Mouse (Mus musculus) intestine, embryonic 14.5 days (tissue): ENCODE results near the gene Fcf1. TPM values are rescaled to one million over a fixed set of nuclear protein-coding genes. Genes with fewer than 3 reads are reported as not detected.
A peak's percentile ranks its signal among the peaks of the same experiment; 100 is the strongest.

ENCODE experiments used
- ATAC-seq: fragments of 200-750 bp; cut with Nextera tagmentation; replicated peaks from 2 replicates; pipeline ENCODE4 v1.8.0; 2017; ENCODE audit warnings: low read depth, moderate number of reproducible peaks, moderate TSS enrichment, moderate library complexity; ENCODE audit not compliant: low FRiP score, low TSS enrichment
- DNase-seq: peaks from one replicate; pipeline ENCODE4 v3.0.0-alpha.2; 2018; ENCODE audit warnings: low spot score
- H3K27ac ChIP-seq: fragments of 300-500 bp; sonication (generic); 2 replicates; pipeline ENCODE4 v1.5.1; 2014; ENCODE audit warnings: low read depth, mild to moderate bottlenecking, control low read depth
- H3K27me3 ChIP-seq: fragments of 300-500 bp; sonication (generic); replicated peaks from 2 replicates; pipeline ENCODE4 v1.6.1; 2014; ENCODE audit warnings: low read length, control low read depth; ENCODE audit not compliant: control insufficient read depth, insufficient read depth
- H3K36me3 ChIP-seq: fragments of 300-500 bp; sonication (generic); 2 replicates; pipeline ENCODE4 v1.6.1; 2014; ENCODE audit warnings: low read length, control low read depth; ENCODE audit not compliant: control insufficient read depth, insufficient read depth
- H3K4me1 ChIP-seq: fragments of 300-500 bp; sonication (generic); replicated peaks from 2 replicates; pipeline ENCODE4 v1.6.1; 2014; ENCODE audit warnings: low read length, control low read depth, mixed read lengths; ENCODE audit not compliant: control insufficient read depth, insufficient read depth
- H3K4me2 ChIP-seq: fragments of 300-500 bp; sonication (generic); 2 replicates; pipeline ENCODE4 v1.6.1; 2014; ENCODE audit warnings: low read length
- H3K4me3 ChIP-seq: fragments of 300-500 bp; sonication (generic); 2 replicates; pipeline ENCODE4 v1.5.1; 2014; ENCODE audit warnings: low read depth, low read length, control low read depth, mixed read lengths
- H3K9ac ChIP-seq: fragments of 300-500 bp; sonication (generic); 2 replicates; pipeline ENCODE4 v1.6.1; 2014; ENCODE audit warnings: mild to moderate bottlenecking, low read length
- H3K9me3 ChIP-seq: fragments of 300-500 bp; sonication (generic); 2 replicates; pipeline ENCODE4 v1.6.1; 2016; ENCODE audit warnings: low read length, control low read depth; ENCODE audit not compliant: control insufficient read depth
- WGBS: fragments of 180-500 bp; shearing (Covaris S2); extraction: QIAGEN DNeasy Blood & Tissue Kit; methylation state at CpG from one replicate; pipeline ENCODE4 v1.1.7; 2014; 5-methylcytosine and 5-hydroxymethylcytosine counted together
- polyA plus RNA-seq: library from polyadenylated mRNA; unstranded; fragments of >200 nt; fragmentation: Nextera tagmentation; extraction: Ambion mirVana; gene quantifications from 2 replicates; pipeline ENCODE4 v1.2.1, GENCODE M21; 2014

Fcf1 gene
- polyA plus RNA-seq, 1 experiment from 2014 or later: 144 TPM

DNA sequence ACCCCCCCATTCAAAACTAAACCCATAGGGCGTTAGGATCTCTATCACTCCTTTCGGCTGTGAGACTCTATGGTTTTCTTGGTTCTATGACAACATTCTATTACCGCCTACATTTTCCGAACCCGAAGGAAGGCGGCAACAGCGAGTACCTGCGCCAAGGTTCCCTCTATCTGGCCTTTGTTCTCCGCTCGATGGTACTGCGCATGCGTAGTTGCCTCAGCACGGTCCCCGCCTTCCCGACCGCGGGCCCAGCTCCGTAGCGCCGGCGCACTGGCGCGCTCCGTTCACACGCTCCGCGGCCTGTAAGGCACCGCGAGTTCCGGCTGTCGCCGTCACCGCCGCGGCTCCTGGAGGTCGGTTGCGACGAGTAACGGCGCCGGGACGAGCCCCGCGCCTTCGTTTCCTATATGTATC lies 25.4 kb downstream of the Fcf1 start, which contains the start of gene Ylpm1:
Gene Ylpm1 (plus strand): TSS at position 239 of the 414 bp plus-strand sequence.
- Histone ChIP-seq H3K27me3 (no peaks in the 10 kb centered on the region), H3K27ac (peak within 1 kb of the TSS; percentile 73), H3K4me3 (peak within 1 kb of the TSS; percentile 92), H3K9me3 (no peaks in the 10 kb centered on the region; the same call in 1 of the 2 replicates), H3K4me1 (peaks cover 16% of the 10 kb centered on the region), H3K4me2 (peak within 1 kb of the TSS; percentile 70), H3K9ac (peak within 1 kb of the TSS; percentile 96), H3K36me3 (no peaks in the 10 kb centered on the region)
- WGBS: under 1% methylated on average over 45 of the region's 45 CpGs
- DNase-seq (peak; percentile 93), ATAC-seq (peak; percentile 97)

DNA sequence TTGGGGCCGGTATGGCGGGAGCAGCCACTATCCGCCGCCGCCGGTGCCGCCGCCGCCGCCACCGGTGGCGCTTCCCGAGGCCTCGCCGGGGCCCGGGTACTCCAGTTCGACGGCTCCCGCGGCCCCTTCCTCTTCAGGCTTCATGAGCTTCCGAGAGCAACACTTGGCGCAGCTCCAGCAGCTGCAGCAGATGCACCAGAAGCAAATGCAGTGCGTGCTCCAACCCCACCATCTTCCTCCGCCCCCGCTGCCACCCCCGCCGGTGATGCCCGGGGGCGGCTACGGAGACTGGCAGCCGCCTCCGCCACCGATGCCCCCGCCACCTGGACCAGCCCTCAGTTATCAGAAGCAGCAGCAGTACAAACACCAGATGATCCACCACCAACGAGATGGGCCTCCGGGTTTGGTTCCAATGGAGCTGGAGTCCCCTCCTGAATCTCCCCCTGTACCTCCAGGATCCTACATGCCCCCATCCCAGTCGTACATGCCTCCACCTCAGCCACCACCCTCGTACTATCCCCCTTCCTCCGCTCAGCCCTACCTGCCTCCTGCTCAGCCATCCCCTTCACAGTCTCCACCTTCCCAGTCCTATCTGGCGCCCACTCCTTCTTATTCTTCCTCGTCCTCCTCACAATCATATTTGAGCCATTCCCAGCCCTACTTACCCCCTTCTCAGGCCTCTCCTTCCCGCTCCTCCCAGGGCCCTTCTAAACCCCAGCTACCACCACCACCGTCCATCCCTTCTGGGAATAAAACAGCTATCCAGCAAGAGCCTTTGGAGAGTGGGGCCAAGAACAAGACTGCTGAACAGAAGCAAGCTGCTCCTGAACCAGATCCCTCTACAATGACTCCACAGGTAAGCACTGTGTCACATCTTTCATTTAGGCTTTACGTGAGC lies 26.1 kb downstream of the Fcf1 start:
- ATAC-seq: peak; percentile 77
- H3K9ac ChIP-seq: peak overlapping the region; percentile 96
- peak; percentile 73 for DNase-seq

DNA sequence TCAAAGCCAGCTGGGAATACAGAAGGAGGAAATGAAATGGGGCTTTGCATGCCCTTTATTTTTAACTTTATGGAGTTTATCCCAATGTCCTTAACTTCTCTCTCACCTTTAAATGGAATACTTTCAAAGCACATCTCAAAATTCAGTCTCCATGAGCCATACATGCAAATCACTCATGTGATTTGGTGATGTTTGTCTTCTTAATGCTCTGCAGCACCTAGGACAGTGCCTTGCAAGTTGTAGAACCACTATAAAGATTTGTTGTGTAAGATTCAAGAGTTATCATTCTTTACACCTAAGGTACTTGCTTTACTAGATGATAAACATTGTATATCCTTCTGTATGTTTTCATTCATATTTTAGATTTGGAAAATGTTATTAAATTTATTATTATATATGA lies 28.4 kb downstream of the Fcf1 start:
- Histone ChIP-seq H3K9me3 (no peaks in the 10 kb centered on the region), H3K4me1 (peaks cover 16% of the 10 kb centered on the region), H3K4me3 (peak overlapping the region; percentile 92; the same call in 1 of the 2 replicates), H3K27ac (no peak overlapping the region), H3K9ac (no peak overlapping the region), H3K36me3 (peaks cover 5% of the 10 kb centered on the region; the same call in 1 of the 2 replicates), H3K4me2 (peak overlapping the region; percentile 70), H3K27me3 (no peaks in the 10 kb centered on the region)
- no peak for ATAC-seq
- DNase-seq: no peak

More for the DNA sequence above, 26.1 kb downstream of the Fcf1 start:
- peak overlapping the region; percentile 70 for H3K4me2 ChIP-seq
- H3K27ac ChIP-seq: peak overlapping the region; percentile 73
- under 1% methylated on average over 43 of the region's 44 CpGs for WGBS
- no peaks in the 10 kb centered on the region for H3K27me3 ChIP-seq
- no peaks in the 10 kb centered on the region; the same call in 1 of the 2 replicates for H3K9me3 ChIP-seq
- H3K36me3 ChIP-seq: peaks cover 2% of the 10 kb centered on the region; the same call in 1 of the 2 replicates
- peak overlapping the region; percentile 92 for H3K4me3 ChIP-seq
- H3K4me1 ChIP-seq: peaks cover 16% of the 10 kb centered on the region

DNA sequence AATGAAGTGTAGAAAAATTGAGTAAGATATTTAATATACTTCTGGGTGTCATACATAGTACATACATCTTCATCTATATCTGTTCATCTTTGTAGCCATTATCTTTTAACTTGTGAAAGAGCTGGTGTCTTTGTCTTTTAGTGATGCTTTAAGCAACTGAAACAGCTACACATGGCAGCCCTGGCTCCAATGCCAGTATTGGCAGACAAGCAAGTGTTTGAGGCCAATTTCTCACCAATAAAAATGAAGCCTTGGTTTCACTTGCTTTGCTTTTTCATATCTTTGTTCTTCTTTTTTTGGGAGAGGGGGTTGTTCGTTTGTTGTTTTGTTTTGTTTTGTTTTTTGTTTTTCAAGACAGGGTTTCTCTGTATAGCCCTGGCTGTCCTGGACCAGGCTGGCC lies 35.5 kb downstream of the Fcf1 start:
- H3K4me1 ChIP-seq: no peaks in the 10 kb centered on the region
- ATAC-seq: no peak
- no peak for DNase-seq
- H3K4me3 ChIP-seq: no peak overlapping the region
- 97% methylated on average over 1 of the region's 1 CpGs for WGBS
- no peak overlapping the region for H3K9ac ChIP-seq
- peaks cover 5% of the 10 kb centered on the region; the same call in 1 of the 2 replicates for H3K36me3 ChIP-seq
- H3K9me3 ChIP-seq: no peaks in the 10 kb centered on the region
- H3K27ac ChIP-seq: no peak overlapping the region
- no peak overlapping the region for H3K4me2 ChIP-seq
- H3K27me3 ChIP-seq: no peaks in the 10 kb centered on the region

DNA sequence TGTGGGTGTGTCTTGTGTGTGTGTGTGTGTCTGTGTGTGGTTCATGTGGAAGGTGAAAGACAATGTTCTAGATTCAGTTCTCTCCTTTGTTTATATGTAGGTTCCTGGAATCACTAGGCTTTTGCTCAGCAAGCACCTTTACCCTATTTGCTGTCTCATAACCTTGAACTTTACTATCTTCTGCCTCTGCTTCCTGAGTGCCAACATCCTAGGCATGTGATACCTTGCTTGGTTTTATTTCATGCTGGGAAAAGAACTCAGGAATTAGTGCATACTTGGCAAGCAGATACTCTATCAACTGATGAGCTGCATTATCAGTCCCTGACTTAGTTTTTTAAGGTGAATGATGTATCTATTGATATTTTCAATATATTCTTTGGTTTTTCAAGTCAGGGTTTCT lies 36.3 kb downstream of the Fcf1 start:
- Histone ChIP-seq H3K27me3 (no peaks in the 10 kb centered on the region), H3K27ac (no peak overlapping the region), H3K9me3 (no peaks in the 10 kb centered on the region), H3K4me1 (no peaks in the 10 kb centered on the region), H3K4me2 (no peak overlapping the region), H3K4me3 (no peak overlapping the region), H3K36me3 (peaks cover 1% of the 10 kb centered on the region; the same call in 1 of the 2 replicates), H3K9ac (no peak overlapping the region)
- DNase-seq (no peak), ATAC-seq (no peak)

DNA sequence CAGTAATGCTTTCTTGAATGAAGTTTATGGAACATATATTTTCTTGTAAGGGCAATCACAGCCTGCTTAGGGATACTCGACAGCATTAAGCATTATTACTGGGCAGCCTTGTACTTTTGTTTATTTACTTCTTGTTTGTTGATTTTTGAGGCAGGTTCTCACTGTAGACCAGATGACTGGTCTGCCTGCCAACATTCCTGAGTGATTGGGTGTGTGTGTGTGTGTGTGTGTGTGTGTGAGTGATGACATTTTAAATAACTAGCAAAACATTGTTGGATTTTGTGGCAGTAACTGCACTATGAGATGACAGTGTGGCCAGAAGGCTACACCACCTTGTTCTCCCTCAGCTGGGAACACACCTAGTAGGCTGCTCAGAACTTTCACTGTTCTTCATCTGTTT lies 39.1 kb downstream of the Fcf1 start:
- Histone ChIP-seq H3K9me3 (no peaks in the 10 kb centered on the region), H3K9ac (no peak overlapping the region), H3K4me1 (no peaks in the 10 kb centered on the region), H3K4me2 (no peak overlapping the region), H3K36me3 (peaks cover 23% of the 10 kb centered on the region), H3K27me3 (no peaks in the 10 kb centered on the region), H3K27ac (no peak overlapping the region), H3K4me3 (no peak overlapping the region)
- no peak for DNase-seq
- no peak for ATAC-seq
- 66% methylated on average over 1 of the region's 1 CpGs for whole genome bisulfite sequencing

DNA sequence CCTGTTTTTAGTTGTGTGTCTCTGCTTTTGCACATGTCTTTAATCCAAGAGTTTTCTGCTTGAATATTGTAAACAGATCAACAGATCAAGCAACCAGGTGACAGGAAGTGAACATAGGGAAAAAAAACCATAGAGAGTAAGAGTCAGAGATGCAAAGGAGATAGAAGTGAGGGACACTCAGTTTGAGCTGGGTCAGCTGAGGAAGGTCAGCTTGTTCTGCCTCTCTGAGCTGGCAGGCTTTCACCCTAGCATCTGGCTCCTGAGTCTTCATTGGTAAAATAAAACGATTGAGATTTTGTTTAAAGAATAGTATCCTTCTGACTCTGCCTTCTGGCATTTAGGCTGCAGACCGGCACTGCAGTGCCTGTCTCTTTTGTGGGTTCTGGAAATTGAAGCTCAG lies 39.8 kb downstream of the Fcf1 start:
- DNase-seq (no peak), ATAC-seq (no peak)
- peaks cover 31% of the 10 kb centered on the region for H3K36me3 ChIP-seq
- no peak overlapping the region for H3K4me3 ChIP-seq
- no peaks in the 10 kb centered on the region for H3K9me3 ChIP-seq
- H3K27ac ChIP-seq: no peak overlapping the region
- H3K4me1 ChIP-seq: no peaks in the 10 kb centered on the region
- no peak overlapping the region for H3K9ac ChIP-seq
- H3K4me2 ChIP-seq: no peak overlapping the region
- WGBS: 90% methylated on average over 2 of the region's 2 CpGs
- H3K27me3 ChIP-seq: no peaks in the 10 kb centered on the region

DNA sequence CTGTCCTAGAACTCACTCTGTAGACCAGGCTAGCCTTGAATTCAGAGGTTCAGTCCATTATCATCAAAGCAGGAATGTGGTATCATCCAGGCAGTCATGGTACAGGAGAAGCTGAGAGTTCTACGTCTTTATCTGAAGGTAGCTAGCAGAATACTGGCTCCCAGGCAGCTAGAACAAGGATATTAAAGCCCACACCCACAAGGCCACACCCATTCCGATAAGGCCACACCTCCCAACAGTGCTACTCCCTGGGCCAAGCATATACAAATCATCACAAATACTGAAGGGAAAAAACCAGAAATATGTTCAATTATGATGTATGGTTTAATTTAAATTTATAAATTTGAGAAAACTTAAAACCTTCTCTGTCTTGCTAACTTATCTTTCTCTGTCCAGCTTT lies 41.5 kb downstream of the Fcf1 start:
- Histone ChIP-seq H3K4me3 (no peak overlapping the region), H3K27ac (no peak overlapping the region), H3K9me3 (no peaks in the 10 kb centered on the region), H3K4me1 (no peaks in the 10 kb centered on the region), H3K9ac (no peak overlapping the region), H3K27me3 (no peaks in the 10 kb centered on the region), H3K36me3 (peaks cover 40% of the 10 kb centered on the region), H3K4me2 (no peak overlapping the region)
- ATAC-seq: no peak
- 89% methylated on average over 2 of the region's 2 CpGs for WGBS
- no peak for DNase-seq
